Mouse (Mus musculus) heart, embryonic 10.5 days (tissue): ENCODE measurements at regions not wholly inside any gene's neighbourhood (a gene's known extent, or its start where the extent isn't known, plus 50 kb on each side); places are given as distances from the start of the nearest gene placed in this dataset.

ENCODE experiments used
- DNase-seq: peaks from one replicate; pipeline ENCODE4 v3.0.0-alpha.2; 2017; ENCODE audit warnings: low spot score
- H3K27ac ChIP-seq: fragments of 300-500 bp; sonication (generic); 2 replicates; pipeline ENCODE4 v1.5.1; 2016; ENCODE audit warnings: mild to moderate bottlenecking
- H3K27me3 ChIP-seq: fragments of 300-500 bp; sonication (generic); 2 replicates; pipeline ENCODE4 v1.6.1; 2016; ENCODE audit warnings: mild to moderate bottlenecking; ENCODE audit not compliant: poor library complexity, insufficient read depth, severe bottlenecking
- H3K36me3 ChIP-seq: fragments of 300-500 bp; sonication (generic); 2 replicates; pipeline ENCODE4 v1.6.1; 2016; ENCODE audit warnings: mild to moderate bottlenecking, moderate library complexity
- H3K4me1 ChIP-seq: fragments of 300-500 bp; sonication (generic); 2 replicates; pipeline ENCODE4 v1.6.1; 2016; ENCODE audit warnings: mild to moderate bottlenecking
- H3K4me3 ChIP-seq: fragments of 300-500 bp; sonication (generic); 2 replicates; pipeline ENCODE4 v1.5.1; 2016; ENCODE audit warnings: mild to moderate bottlenecking, moderate library complexity
- H3K9me3 ChIP-seq: fragments of 300-500 bp; sonication (generic); 2 replicates; pipeline ENCODE4 v1.6.1; 2016; ENCODE audit warnings: mild to moderate bottlenecking, moderate library complexity
- WGBS: fragments of 180-500 bp; shearing (Covaris S2); methylation state at CpG from one replicate; pipeline ENCODE4 v1.1.7; 2016; 5-methylcytosine and 5-hydroxymethylcytosine counted together

GRCm38 (mm10) chr6:103940345-103940744, 430.0 kb downstream of the Chl1 start:
- Histone ChIP-seq H3K9me3 (no peaks in the 10 kb centered on the region), H3K27ac (no peak overlapping the region), H3K4me3 (no peak overlapping the region), H3K36me3 (no peaks in the 10 kb centered on the region), H3K4me1 (no peaks in the 10 kb centered on the region), H3K27me3 (no peaks in the 10 kb centered on the region)
- DNase-seq: no peak
- 80% methylated on average over 5 of the region's 5 CpGs for WGBS

GRCm38 (mm10) chr6:103944361-103944760, 434.0 kb downstream of the Chl1 start:
- H3K4me3 ChIP-seq: no peak overlapping the region
- DNase-seq: no peak
- WGBS: 67% methylated on average over 2 of the region's 2 CpGs
- no peak overlapping the region for H3K27ac ChIP-seq
- no peaks in the 10 kb centered on the region for H3K36me3 ChIP-seq
- H3K4me1 ChIP-seq: no peaks in the 10 kb centered on the region
- no peaks in the 10 kb centered on the region for H3K27me3 ChIP-seq
- H3K9me3 ChIP-seq: no peaks in the 10 kb centered on the region

GRCm38 (mm10) chr6:103947474-103947873, 437.1 kb downstream of the Chl1 start:
- H3K9me3 ChIP-seq: no peaks in the 10 kb centered on the region
- no peak overlapping the region for H3K4me3 ChIP-seq
- whole genome bisulfite sequencing: 74% methylated on average over 3 of the region's 3 CpGs
- no peaks in the 10 kb centered on the region for H3K27me3 ChIP-seq
- no peaks in the 10 kb centered on the region for H3K4me1 ChIP-seq
- no peak overlapping the region for H3K27ac ChIP-seq
- no peaks in the 10 kb centered on the region for H3K36me3 ChIP-seq
- no peak for DNase-seq

- 73% methylated on average over 1 of the region's 1 CpGs for WGBS
- Histone ChIP-seq H3K9me3 (no peaks in the 10 kb centered on the region), H3K36me3 (no peaks in the 10 kb centered on the region), H3K27me3 (no peaks in the 10 kb centered on the region), H3K27ac (no peak overlapping the region), H3K4me1 (no peaks in the 10 kb centered on the region), H3K4me3 (no peak overlapping the region)
- DNase-seq: no peak
Observed at GRCm38 (mm10) chr6:103953134-103953771, 442.9 kb downstream of the Chl1 start.

- 84% methylated on average over 2 of the region's 2 CpGs for WGBS
- DNase-seq: no peak
- H3K36me3 ChIP-seq: no peaks in the 10 kb centered on the region
- no peaks in the 10 kb centered on the region for H3K9me3 ChIP-seq
- no peak overlapping the region for H3K4me3 ChIP-seq
- H3K27me3 ChIP-seq: no peaks in the 10 kb centered on the region
- H3K4me1 ChIP-seq: no peaks in the 10 kb centered on the region
- no peak overlapping the region for H3K27ac ChIP-seq
Observed at GRCm38 (mm10) chr6:103959002-103959401, 448.6 kb downstream of the Chl1 start.

GRCm38 (mm10) chr6:103967811-103968420, 457.5 kb downstream of the Chl1 start:
- Histone ChIP-seq H3K4me1 (no peaks in the 10 kb centered on the region), H3K27ac (no peak overlapping the region), H3K36me3 (no peaks in the 10 kb centered on the region), H3K4me3 (no peak overlapping the region), H3K27me3 (no peaks in the 10 kb centered on the region), H3K9me3 (no peaks in the 10 kb centered on the region)
- DNase-seq: no peak
- 91% methylated on average over 1 of the region's 1 CpGs for WGBS

GRCm38 (mm10) chr6:103999186-103999585, 488.8 kb downstream of the Chl1 start:
- H3K27me3 ChIP-seq: no peaks in the 10 kb centered on the region
- no peak for DNase-seq
- no peaks in the 10 kb centered on the region for H3K4me1 ChIP-seq
- no peaks in the 10 kb centered on the region for H3K9me3 ChIP-seq
- WGBS: 81% methylated on average over 1 of the region's 1 CpGs
- H3K4me3 ChIP-seq: no peak overlapping the region
- H3K27ac ChIP-seq: no peak overlapping the region
- no peaks in the 10 kb centered on the region for H3K36me3 ChIP-seq

- whole genome bisulfite sequencing: 9% methylated on average over 9 of the region's 9 CpGs
- Histone ChIP-seq H3K4me3 (no peak overlapping the region), H3K4me1 (no peaks in the 10 kb centered on the region), H3K27me3 (no peaks in the 10 kb centered on the region), H3K27ac (no peak overlapping the region), H3K9me3 (no peaks in the 10 kb centered on the region), H3K36me3 (no peaks in the 10 kb centered on the region)
- peak; percentile 77 for DNase-seq
Observed at GRCm38 (mm10) chr6:104028439-104029091, 464.0 kb upstream of the Cntn6 start.

GRCm38 (mm10) chr6:104038853-104039252, 453.7 kb upstream of the Cntn6 start:
- DNase-seq: no peak
- H3K9me3 ChIP-seq: no peaks in the 10 kb centered on the region
- H3K4me3 ChIP-seq: no peak overlapping the region
- H3K27me3 ChIP-seq: no peaks in the 10 kb centered on the region
- H3K27ac ChIP-seq: no peak overlapping the region
- H3K4me1 ChIP-seq: no peaks in the 10 kb centered on the region
- no peaks in the 10 kb centered on the region for H3K36me3 ChIP-seq

GRCm38 (mm10) chr6:104040450-104040849, 452.1 kb upstream of the Cntn6 start:
- DNase-seq: no peak
- Histone ChIP-seq H3K4me3 (no peak overlapping the region), H3K27me3 (no peaks in the 10 kb centered on the region), H3K4me1 (no peaks in the 10 kb centered on the region), H3K27ac (no peak overlapping the region), H3K9me3 (no peaks in the 10 kb centered on the region), H3K36me3 (no peaks in the 10 kb centered on the region)
- WGBS: 78% methylated on average over 2 of the region's 2 CpGs

- no peaks in the 10 kb centered on the region for H3K36me3 ChIP-seq
- no peaks in the 10 kb centered on the region for H3K9me3 ChIP-seq
- H3K4me3 ChIP-seq: no peak overlapping the region
- no peaks in the 10 kb centered on the region for H3K4me1 ChIP-seq
- no peak overlapping the region for H3K27ac ChIP-seq
- H3K27me3 ChIP-seq: no peaks in the 10 kb centered on the region
- DNase-seq: no peak
- 98% methylated on average over 1 of the region's 1 CpGs for WGBS
Observed at GRCm38 (mm10) chr6:104055996-104056395, 436.6 kb upstream of the Cntn6 start.

- no peaks in the 10 kb centered on the region for H3K27me3 ChIP-seq
Observed at GRCm38 (mm10) chr6:104061692-104062263, 430.8 kb upstream of the Cntn6 start.

GRCm38 (mm10) chr6:104080581-104080980, 412.0 kb upstream of the Cntn6 start:
- 79% methylated on average over 3 of the region's 3 CpGs for WGBS
- DNase-seq: no peak

More at GRCm38 (mm10) chr6:104061692-104062263, 430.8 kb upstream of the Cntn6 start:
- Histone ChIP-seq H3K27ac (no peak overlapping the region), H3K4me3 (no peak overlapping the region), H3K4me1 (no peaks in the 10 kb centered on the region), H3K36me3 (no peaks in the 10 kb centered on the region), H3K9me3 (no peaks in the 10 kb centered on the region)
- no peak for DNase-seq

More at GRCm38 (mm10) chr6:104080581-104080980, 412.0 kb upstream of the Cntn6 start:
- Histone ChIP-seq H3K27ac (no peak overlapping the region), H3K4me1 (no peaks in the 10 kb centered on the region), H3K27me3 (no peaks in the 10 kb centered on the region), H3K9me3 (no peaks in the 10 kb centered on the region), H3K4me3 (no peak overlapping the region), H3K36me3 (no peaks in the 10 kb centered on the region)
